Mouse (Mus musculus): Measurements from ENCODE around the gene Tpt1. TPM values are rescaled to one million over a fixed set of nuclear protein-coding genes. Genes with fewer than 3 reads are reported as not detected.
"Not testable (repeated sequence)": the region's sequence is repeated elsewhere in the genome, so short reads cannot be mapped to it uniquely, and the experiment has no call there.

Gene Tpt1
- polyA plus RNA-seq, 1 experiment from 2014 or later, result 1,432 TPM

- Histone ChIP-seq H3K4me2 (ENCODE audit: low read depth, low read length) (no peak overlapping the region), H3K4me1 (ENCODE audit: control insufficient read depth, insufficient read depth, low read length) (0 out of 2 replicates have a peak, but pooled peaks cover 6% of the 10 kb centered on the region), H3K36me3 (ENCODE audit: control insufficient read depth, insufficient read depth, low read length) (no peaks in the 10 kb centered on the region), H3K27ac (replicated peaks; ENCODE audit: low read depth, low read length) (no peak overlapping the region), H3K9ac (ENCODE audit: low read depth, low read length) (no peak overlapping the region), H3K4me3 (ENCODE audit: low read depth, low read length) (no peak overlapping the region), H3K27me3 (replicated peaks; ENCODE audit: control insufficient read depth, insufficient read depth, low read length) (peaks cover 12% of the 10 kb centered on the region; the same call in 1 of the 2 replicates), H3K9me3 (ENCODE audit: control insufficient read depth, low read length) (no peaks in the 10 kb centered on the region)
- no peak for ATAC-seq (ENCODE audit: low read depth)
- WGBS, result 48% methylated on average over 3 of the region's 3 CpGs
- DNase-seq (ENCODE audit: low spot score), result no peak
These were observed 18.0 kb upstream of the Tpt1 start for GRCm38 (mm10) chr14:75826851-75827410.

DNA sequence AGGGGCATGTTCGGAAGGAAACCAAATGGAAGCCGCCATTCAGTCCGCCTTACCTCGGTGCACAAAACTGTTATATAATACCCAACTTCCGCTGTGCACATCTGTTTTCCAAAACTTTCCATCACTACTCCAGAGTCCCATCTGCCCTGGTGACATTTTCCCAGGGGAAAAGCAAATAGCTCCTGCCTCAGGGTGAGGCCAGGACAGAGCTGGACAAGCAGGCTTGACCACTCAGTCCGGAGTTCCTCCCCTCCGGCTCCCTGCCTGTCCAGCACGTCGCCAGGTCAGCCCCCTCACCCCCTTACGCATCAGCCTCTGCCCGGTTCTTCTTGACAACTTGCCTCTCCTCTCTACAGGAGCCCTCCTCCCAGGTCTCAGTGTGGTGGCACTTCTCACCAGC lies 16.7 kb upstream of the Tpt1 start:
- Histone ChIP-seq H3K4me2 (ENCODE audit: low read depth, low read length) (peak overlapping the region; percentile 61; the same call in 1 of the 2 replicates), H3K27ac (replicated peaks; ENCODE audit: low read depth, low read length) (no peak overlapping the region), H3K4me3 (ENCODE audit: low read depth, low read length) (no peak overlapping the region), H3K4me1 (ENCODE audit: control insufficient read depth, insufficient read depth, low read length) (peaks cover 9% of the 10 kb centered on the region; the same call in 1 of the 2 replicates), H3K36me3 (ENCODE audit: control insufficient read depth, insufficient read depth, low read length) (no peaks in the 10 kb centered on the region), H3K9ac (ENCODE audit: low read depth, low read length) (no peak overlapping the region), H3K27me3 (replicated peaks; ENCODE audit: control insufficient read depth, insufficient read depth, low read length) (peaks cover 12% of the 10 kb centered on the region; the same call in 1 of the 2 replicates), H3K9me3 (ENCODE audit: control insufficient read depth, low read length) (no peaks in the 10 kb centered on the region)
- DNase-seq (ENCODE audit: low spot score) (no peak), ATAC-seq (ENCODE audit: low read depth) (no peak)
- 12% methylated on average over 11 of the region's 11 CpGs for WGBS

GRCm38 (mm10) chr14:75828866-75829806 lies 15.8 kb upstream of the Tpt1 start:
- H3K36me3 ChIP-seq (ENCODE audit: control insufficient read depth, insufficient read depth, low read length), result no peaks in the 10 kb centered on the region
- no peak overlapping the region; the same call in 1 of the 2 replicates for H3K27ac ChIP-seq (replicated peaks; ENCODE audit: low read depth, low read length)
- peak; percentile 85 for DNase-seq (ENCODE audit: low spot score)
- peak overlapping the region; percentile 61 for H3K4me2 ChIP-seq (ENCODE audit: low read depth, low read length)
- no peaks in the 10 kb centered on the region for H3K9me3 ChIP-seq (ENCODE audit: control insufficient read depth, low read length)
- peaks cover 14% of the 10 kb centered on the region; the same call in 1 of the 2 replicates for H3K4me1 ChIP-seq (ENCODE audit: control insufficient read depth, insufficient read depth, low read length)
- 0 out of 2 replicates have a peak overlapping the region, but pooled peaks have one; percentile 26 for H3K9ac ChIP-seq (ENCODE audit: low read depth, low read length)
- peak; percentile 59 for ATAC-seq (ENCODE audit: low read depth)
- H3K4me3 ChIP-seq (ENCODE audit: low read depth, low read length), result peak overlapping the region; percentile 25
- peaks cover 12% of the 10 kb centered on the region; the same call in 1 of the 2 replicates for H3K27me3 ChIP-seq (replicated peaks; ENCODE audit: control insufficient read depth, insufficient read depth, low read length)
- 5% methylated on average over 32 of the region's 32 CpGs for WGBS

DNA sequence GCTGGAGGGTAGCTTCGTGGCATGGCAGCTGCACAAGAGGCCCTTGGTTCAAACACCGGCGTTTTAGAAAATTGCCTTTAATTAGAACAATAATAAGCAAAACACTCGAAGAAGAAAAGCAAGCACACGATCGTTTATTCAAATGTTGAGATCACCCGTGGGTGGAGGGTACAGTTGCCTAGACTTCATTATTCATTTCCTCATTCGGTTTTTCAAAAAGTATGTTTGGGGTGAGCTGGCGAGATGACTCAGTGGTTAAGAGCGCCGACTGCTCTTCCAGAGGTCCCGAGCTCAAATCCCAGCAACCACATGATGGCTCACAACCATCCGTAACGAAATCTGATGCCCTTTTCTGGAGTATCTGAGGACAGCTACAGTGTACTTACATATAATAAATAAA lies 15.1 kb upstream of the Tpt1 start:
- not testable (repeated sequence) for H3K4me3 ChIP-seq (ENCODE audit: low read depth, low read length); H3K4me2 ChIP-seq (ENCODE audit: low read depth, low read length); ATAC-seq (ENCODE audit: low read depth); H3K36me3 ChIP-seq (ENCODE audit: control insufficient read depth, insufficient read depth, low read length); H3K9ac ChIP-seq (ENCODE audit: low read depth, low read length); DNase-seq (ENCODE audit: low spot score); H3K27ac ChIP-seq (replicated peaks; ENCODE audit: low read depth, low read length); H3K9me3 ChIP-seq (ENCODE audit: control insufficient read depth, low read length)
- peaks cover 12% of the 10 kb centered on the region; the same call in 1 of the 2 replicates for H3K27me3 ChIP-seq (replicated peaks; ENCODE audit: control insufficient read depth, insufficient read depth, low read length)
- 56% methylated on average over 14 of the region's 14 CpGs for WGBS
- peaks cover 14% of the 10 kb centered on the region for H3K4me1 ChIP-seq (ENCODE audit: control insufficient read depth, insufficient read depth, low read length)

- Histone ChIP-seq H3K4me2 (ENCODE audit: low read depth, low read length) (no peak overlapping the region), H3K27ac (replicated peaks; ENCODE audit: low read depth, low read length) (no peak overlapping the region), H3K9me3 (ENCODE audit: control insufficient read depth, low read length) (no peaks in the 10 kb centered on the region), H3K9ac (ENCODE audit: low read depth, low read length) (no peak overlapping the region), H3K36me3 (ENCODE audit: control insufficient read depth, insufficient read depth, low read length) (no peaks in the 10 kb centered on the region), H3K4me3 (ENCODE audit: low read depth, low read length) (no peak overlapping the region), H3K4me1 (ENCODE audit: control insufficient read depth, insufficient read depth, low read length) (peaks cover 23% of the 10 kb centered on the region), H3K27me3 (replicated peaks; ENCODE audit: control insufficient read depth, insufficient read depth, low read length) (peaks cover 12% of the 10 kb centered on the region; the same call in 1 of the 2 replicates)
- DNase-seq (ENCODE audit: low spot score), result no peak
- no peak for ATAC-seq (ENCODE audit: low read depth)
- 90% methylated on average over 2 of the region's 2 CpGs for WGBS
These were observed 12.9 kb upstream of the Tpt1 start for GRCm38 (mm10) chr14:75832031-75832430.

- Histone ChIP-seq H3K27me3 (replicated peaks; ENCODE audit: control insufficient read depth, insufficient read depth, low read length) (peaks cover 9% of the 10 kb centered on the region; the same call in 1 of the 2 replicates), H3K4me2 (ENCODE audit: low read depth, low read length) (peak overlapping the region; percentile 99), H3K4me3 (ENCODE audit: low read depth, low read length) (no peak overlapping the region), H3K27ac (replicated peaks; ENCODE audit: low read depth, low read length) (peak overlapping the region; percentile 98; the same call in 1 of the 2 replicates), H3K36me3 (ENCODE audit: control insufficient read depth, insufficient read depth, low read length) (no peaks in the 10 kb centered on the region), H3K4me1 (ENCODE audit: control insufficient read depth, insufficient read depth, low read length) (peaks cover 24% of the 10 kb centered on the region), H3K9me3 (ENCODE audit: control insufficient read depth, low read length) (no peaks in the 10 kb centered on the region), H3K9ac (ENCODE audit: low read depth, low read length) (no peak overlapping the region)
- peak; percentile 34 for DNase-seq (ENCODE audit: low spot score)
- ATAC-seq (ENCODE audit: low read depth), result no peak
- WGBS, result 41% methylated on average over 4 of the region's 4 CpGs
These were observed 11.9 kb upstream of the Tpt1 start for GRCm38 (mm10) chr14:75832982-75833381.

DNA sequence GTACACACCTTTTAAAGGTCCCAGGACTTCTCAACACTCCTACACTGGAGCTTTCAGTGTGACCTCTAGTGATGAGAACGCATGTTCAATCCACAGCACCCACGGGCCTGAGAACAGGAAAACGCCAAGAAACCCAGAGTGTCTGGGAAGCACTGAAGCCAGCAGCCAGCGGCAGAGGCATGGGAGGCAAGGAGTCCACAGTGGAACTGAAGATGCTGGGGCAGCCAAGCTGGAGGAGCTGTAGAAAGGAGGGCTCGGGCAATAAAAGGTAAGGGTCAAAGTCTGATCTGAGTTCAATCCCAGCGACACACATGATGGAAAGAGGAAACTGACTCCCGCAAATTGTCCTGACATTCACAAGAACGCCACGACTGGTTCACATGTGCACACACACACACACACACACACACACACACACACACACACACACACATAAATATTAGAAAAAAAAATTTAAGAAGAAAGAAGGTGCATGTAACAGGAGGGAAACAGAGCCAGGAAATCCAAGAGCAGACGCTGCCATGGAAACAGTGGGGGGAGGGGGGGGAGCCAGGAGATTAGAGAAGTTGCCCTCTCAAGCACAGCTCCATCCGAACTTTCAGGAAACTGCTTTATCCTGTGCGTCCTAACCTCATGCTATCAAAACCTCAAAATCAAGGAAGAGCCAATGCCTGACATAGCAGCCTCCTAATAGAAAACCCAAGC lies 11.2 kb upstream of the Tpt1 start:
- Histone ChIP-seq H3K4me1 (ENCODE audit: control insufficient read depth, insufficient read depth, low read length) (peaks cover 20% of the 10 kb centered on the region), H3K27ac (replicated peaks; ENCODE audit: low read depth, low read length) (peak overlapping the region; percentile 98), H3K4me2 (ENCODE audit: low read depth, low read length) (peak overlapping the region; percentile 99), H3K27me3 (replicated peaks; ENCODE audit: control insufficient read depth, insufficient read depth, low read length) (peaks cover 2% of the 10 kb centered on the region; the same call in 1 of the 2 replicates), H3K4me3 (ENCODE audit: low read depth, low read length) (peak overlapping the region; percentile 44), H3K9ac (ENCODE audit: low read depth, low read length) (peak overlapping the region; percentile 74), H3K36me3 (ENCODE audit: control insufficient read depth, insufficient read depth, low read length) (no peaks in the 10 kb centered on the region), H3K9me3 (ENCODE audit: control insufficient read depth, low read length) (no peaks in the 10 kb centered on the region)
- DNase-seq (ENCODE audit: low spot score), result no peak
- peak; percentile 42 for ATAC-seq (ENCODE audit: low read depth)
- 5% methylated on average over 12 of the region's 12 CpGs for WGBS

DNA sequence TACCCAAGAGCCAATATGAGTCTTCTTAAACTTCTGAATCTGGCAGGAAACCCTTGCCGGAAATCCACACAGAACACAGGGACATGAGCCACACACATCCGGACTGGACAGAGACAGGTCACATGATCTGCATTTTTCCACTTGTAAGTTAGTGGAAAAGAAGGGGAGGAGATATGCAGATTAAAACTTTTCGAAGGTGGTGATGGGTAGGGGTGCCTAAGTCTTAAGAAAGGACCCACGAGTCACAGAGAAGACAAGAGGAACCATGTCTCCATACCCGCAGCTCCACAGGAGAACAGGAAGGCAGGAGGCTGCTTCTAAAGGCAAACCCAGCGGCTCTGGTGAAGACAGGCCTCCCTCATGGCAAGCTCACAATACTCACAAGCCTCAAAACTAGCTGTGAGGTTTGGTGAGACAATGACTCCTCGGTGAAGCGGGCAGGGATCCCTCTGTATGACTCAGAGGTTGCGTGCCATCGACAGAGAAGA lies 10.6 kb upstream of the Tpt1 start:
- Histone ChIP-seq H3K9me3 (ENCODE audit: control insufficient read depth, low read length) (no peaks in the 10 kb centered on the region), H3K9ac (ENCODE audit: low read depth, low read length) (peak overlapping the region; percentile 74), H3K4me2 (ENCODE audit: low read depth, low read length) (peak overlapping the region; percentile 99), H3K36me3 (ENCODE audit: control insufficient read depth, insufficient read depth, low read length) (no peaks in the 10 kb centered on the region), H3K27me3 (replicated peaks; ENCODE audit: control insufficient read depth, insufficient read depth, low read length) (no peaks in the 10 kb centered on the region), H3K27ac (replicated peaks; ENCODE audit: low read depth, low read length) (peak overlapping the region; percentile 98), H3K4me1 (ENCODE audit: control insufficient read depth, insufficient read depth, low read length) (peaks cover 20% of the 10 kb centered on the region), H3K4me3 (ENCODE audit: low read depth, low read length) (peak overlapping the region; percentile 44)
- ATAC-seq (ENCODE audit: low read depth) (peak; percentile 91), DNase-seq (ENCODE audit: low spot score) (peak; percentile 97)
- under 1% methylated on average over 10 of the region's 10 CpGs for WGBS
